Mouse (Mus musculus) right cerebral cortex, adult 18-20 months (tissue): Measurements from ENCODE around the gene Tdrd6.

Experiments used
- DNase-seq: peaks from one replicate; pipeline ENCODE4 v3.0.0; 2022; ENCODE audit warnings: mixed read lengths

The Tdrd6 gene

GRCm38 (mm10) chr17:43611586-43611985, 18.5 kb downstream of the Tdrd6 start:
- DNase-seq, result peak; percentile 27

GRCm38 (mm10) chr17:43606704-43607103, 23.4 kb downstream of the Tdrd6 start:
- DNase-seq, result peak; percentile 41

GRCm38 (mm10) chr17:43598706-43599105, 31.4 kb downstream of the Tdrd6 start:
- DNase-seq, result no peak

GRCm38 (mm10) chr17:43597742-43598141, 32.4 kb downstream of the Tdrd6 start:
- no peak for DNase-seq

- DNase-seq, result peak; percentile 67
Measured at GRCm38 (mm10) chr17:43592296-43593291, 37.5 kb downstream of the Tdrd6 start.

GRCm38 (mm10) chr17:43590531-43590930, 39.6 kb downstream of the Tdrd6 start:
- DNase-seq, result no peak

GRCm38 (mm10) chr17:43589750-43590149, 40.3 kb downstream of the Tdrd6 start:
- no peak for DNase-seq

GRCm38 (mm10) chr17:43587278-43587677, 42.8 kb downstream of the Tdrd6 start:
- DNase-seq, result no peak

- DNase-seq, result no peak
Measured at GRCm38 (mm10) chr17:43584771-43585170, 45.3 kb downstream of the Tdrd6 start.

GRCm38 (mm10) chr17:43581012-43581467, 49.1 kb downstream of the Tdrd6 start:
- peak; percentile 25 for DNase-seq

GRCm38 (mm10) chr17:43580456-43580855, 49.6 kb downstream of the Tdrd6 start:
- no peak for DNase-seq

- DNase-seq, result no peak
Measured at GRCm38 (mm10) chr17:43573624-43574073, 56.5 kb downstream of the Tdrd6 start.

GRCm38 (mm10) chr17:43569287-43569686, 60.8 kb downstream of the Tdrd6 start:
- DNase-seq, result no peak

- peak; percentile 65 for DNase-seq
Measured at GRCm38 (mm10) chr17:43567992-43568888, 61.9 kb downstream of the Tdrd6 start, which contains the start of gene Pla2g7. TSS of gene Pla2g7 (plus strand) at chr17:43568098.

- DNase-seq, result peak; percentile 59
Measured at GRCm38 (mm10) chr17:43567593-43567991, 62.5 kb downstream of the Tdrd6 start.
